Mouse (Mus musculus) kidney, adult 2 months (tissue): ENCODE results near the gene Ptgdr2. TPM values are rescaled to one million over a fixed set of nuclear protein-coding genes. Genes with fewer than 3 reads are reported as not detected.

Experiments
- DNase-seq: peaks from one replicate; pipeline ENCODE4 v3.0.0; 2021
- H3K27ac ChIP-seq: fragments of 200-500 bp; 2 replicates; pipeline ENCODE4 v1.5.1; 2012; ENCODE audit warnings: low read depth, low read length, control low read depth, inconsistent platforms; ENCODE audit not compliant: insufficient read depth
- H3K27me3 ChIP-seq: fragments of 200-500 bp; replicated peaks from 2 replicates; pipeline ENCODE4 v1.6.1; 2012; ENCODE audit warnings: mild to moderate bottlenecking, moderate library complexity, low read length, inconsistent platforms; ENCODE audit not compliant: control insufficient read depth, insufficient read depth
- H3K36me3 ChIP-seq: fragments of 200-500 bp; 2 replicates; pipeline ENCODE4 v1.6.1; 2012; ENCODE audit warnings: mild to moderate bottlenecking, moderate library complexity, low read length, inconsistent platforms; ENCODE audit not compliant: control insufficient read depth, insufficient read depth
- H3K4me1 ChIP-seq: fragments of 200-500 bp; 2 replicates; pipeline ENCODE4 v1.6.1; 2011; ENCODE audit warnings: low read length; ENCODE audit not compliant: control insufficient read depth, insufficient read depth
- H3K4me3 ChIP-seq: fragments of 200-500 bp; 2 replicates; pipeline ENCODE4 v1.5.1; 2011; ENCODE audit warnings: mild to moderate bottlenecking, low read depth, low read length, control low read depth; ENCODE audit not compliant: insufficient read depth
- CTCF ChIP-seq: fragments of 200-500 bp; conservative IDR thresholded peaks from 2 replicates; pipeline ENCODE4 v1.5.1; 2011; ENCODE audit warnings: low read depth, mild to moderate bottlenecking, control low read depth, low read length, moderate library complexity, mixed read lengths; ENCODE audit not compliant: insufficient read depth, insufficient read length
- POLR2A ChIP-seq: fragments of 200-500 bp; IDR thresholded peaks from one replicate; pipeline ENCODE4 v1.6.1; 2011; ENCODE audit warnings: low read depth, low read length, control low read depth
- WGBS: fragments of 180-500 bp; shearing (Covaris S2); methylation state at CpG from one replicate; pipeline ENCODE4 v1.1.7; 2018; 5-methylcytosine and 5-hydroxymethylcytosine counted together
- polyA plus RNA-seq: library from polyadenylated mRNA; depleted of rRNA; stranded (reverse); fragments of >200 nt; gene quantifications from 2 replicates; pipeline ENCODE4 v1.2.3, GENCODE M21; 2012

Gene Ptgdr2
- polyA plus RNA-seq, 1 experiment, result 0.05 TPM

GRCm38 (mm10) chr19:10974238-10974865, 37.4 kb downstream of the Ptgdr2 start, which contains the start of gene Ms4a10:
Ms4a10 (minus strand) TSS chr19:10974670.
- H3K27me3 ChIP-seq, result no peaks in the 10 kb centered on the region
- no peaks in the 10 kb centered on the region for H3K4me1 ChIP-seq
- H3K36me3 ChIP-seq, result no peaks in the 10 kb centered on the region
- 32% methylated on average over 4 of the region's 4 CpGs for WGBS
- TF ChIP-seq CTCF (no peak), POLR2A (no peak)
- H3K27ac ChIP-seq, result no peak within 1 kb of the TSS
- DNase-seq, result no peak
- no peak within 1 kb of the TSS for H3K4me3 ChIP-seq

- 78% methylated on average over 2 of the region's 2 CpGs for WGBS
- TF ChIP-seq CTCF, result no peak
- TF ChIP-seq POLR2A, result no peak
- H3K4me1 ChIP-seq, result no peaks in the 10 kb centered on the region
- H3K36me3 ChIP-seq, result no peaks in the 10 kb centered on the region
- H3K27me3 ChIP-seq, result no peaks in the 10 kb centered on the region
- H3K27ac ChIP-seq, result no peak overlapping the region
- H3K4me3 ChIP-seq, result no peak overlapping the region
- no peak for DNase-seq
Observed at GRCm38 (mm10) chr19:10975187-10975586, 38.2 kb downstream of the Ptgdr2 start.

DNA sequence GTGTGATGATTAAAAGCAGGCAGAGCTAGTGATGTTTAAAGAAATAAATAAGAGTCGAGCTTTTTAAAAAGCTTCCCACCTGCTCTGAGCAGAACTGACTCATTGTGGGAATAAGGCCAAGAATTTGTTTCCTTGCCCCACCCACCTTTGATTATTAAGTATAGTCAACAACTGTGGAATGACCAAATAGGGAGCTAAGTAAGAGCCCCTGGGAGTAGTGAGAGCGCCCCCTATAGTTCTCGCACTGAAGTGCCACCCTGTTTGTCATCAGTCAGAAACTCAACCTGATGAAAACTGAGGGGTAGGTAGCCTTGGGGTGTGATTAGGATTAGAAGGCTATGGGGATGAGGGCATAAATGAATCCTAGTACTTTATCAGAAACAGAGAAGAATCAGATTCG, 39.4 kb downstream of the Ptgdr2 start:
- no peak for DNase-seq
- H3K4me1 ChIP-seq, result no peaks in the 10 kb centered on the region
- no peak overlapping the region for H3K4me3 ChIP-seq
- H3K27me3 ChIP-seq, result no peaks in the 10 kb centered on the region
- WGBS, result 39% methylated on average over 4 of the region's 4 CpGs
- H3K36me3 ChIP-seq, result no peaks in the 10 kb centered on the region
- no peak overlapping the region for H3K27ac ChIP-seq
- TF ChIP-seq CTCF (peak; percentile 30), POLR2A (no peak)

DNA sequence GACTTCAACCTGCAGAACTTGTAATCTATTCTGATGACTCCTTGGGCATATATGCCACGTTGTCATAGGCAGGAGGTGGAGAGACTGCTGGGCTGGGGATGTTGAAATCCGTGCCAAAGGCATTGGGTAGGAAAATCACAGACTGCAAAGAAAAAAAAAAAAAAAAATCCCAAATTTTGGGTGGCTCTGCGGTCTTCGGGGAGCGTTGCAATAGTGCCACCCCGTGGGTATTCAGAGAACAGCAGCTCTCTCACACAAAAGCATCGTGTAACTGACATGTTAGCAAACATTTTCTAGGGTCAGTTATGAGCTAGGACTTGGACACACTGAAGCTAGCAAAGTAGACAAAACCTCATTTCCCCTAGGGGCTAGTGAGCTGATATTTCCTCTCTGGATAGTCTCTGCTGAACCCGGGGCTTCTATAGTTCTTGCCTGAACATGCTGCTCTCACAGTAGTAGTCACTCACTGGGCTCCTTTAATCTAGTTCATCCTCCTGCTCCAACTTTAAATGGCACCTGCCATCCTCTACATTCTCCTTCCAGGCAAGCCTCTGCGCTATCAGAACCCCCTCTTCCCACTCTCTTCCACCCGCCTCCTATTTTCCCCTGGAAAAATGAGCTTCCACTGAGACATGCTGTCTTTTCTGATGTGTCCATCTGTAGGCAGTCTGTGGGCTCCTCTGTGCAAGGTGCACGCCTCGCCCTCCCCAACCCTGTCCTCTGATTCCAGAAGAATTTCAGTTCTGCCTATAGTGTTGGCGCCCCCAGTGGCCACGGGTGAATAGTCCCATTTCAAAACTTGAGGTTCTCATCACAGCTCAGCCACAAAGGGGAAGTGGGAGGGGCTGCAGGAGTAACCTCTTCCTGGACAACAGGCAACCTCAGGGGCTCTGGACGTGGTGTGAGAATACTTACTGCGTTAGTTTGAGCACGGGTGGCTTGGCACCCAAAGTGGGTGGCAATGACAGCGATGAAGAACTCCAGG, 42.5 kb downstream of the Ptgdr2 start:
- 11% methylated on average over 18 of the region's 18 CpGs for WGBS
- TF ChIP-seq POLR2A (no peak), CTCF (peak; percentile 76)
- Histone ChIP-seq H3K4me3 (no peak overlapping the region), H3K4me1 (no peaks in the 10 kb centered on the region), H3K27ac (no peak overlapping the region), H3K27me3 (no peaks in the 10 kb centered on the region), H3K36me3 (no peaks in the 10 kb centered on the region)
- peak; percentile 79 for DNase-seq

GRCm38 (mm10) chr19:10980210-10980609, 43.2 kb downstream of the Ptgdr2 start:
- 83% methylated on average over 5 of the region's 5 CpGs for WGBS
- Histone ChIP-seq H3K27me3 (no peaks in the 10 kb centered on the region), H3K36me3 (no peaks in the 10 kb centered on the region), H3K27ac (no peak overlapping the region), H3K4me1 (no peaks in the 10 kb centered on the region), H3K4me3 (no peak overlapping the region)
- DNase-seq, result no peak
- TF ChIP-seq POLR2A (no peak), CTCF (no peak)

DNA sequence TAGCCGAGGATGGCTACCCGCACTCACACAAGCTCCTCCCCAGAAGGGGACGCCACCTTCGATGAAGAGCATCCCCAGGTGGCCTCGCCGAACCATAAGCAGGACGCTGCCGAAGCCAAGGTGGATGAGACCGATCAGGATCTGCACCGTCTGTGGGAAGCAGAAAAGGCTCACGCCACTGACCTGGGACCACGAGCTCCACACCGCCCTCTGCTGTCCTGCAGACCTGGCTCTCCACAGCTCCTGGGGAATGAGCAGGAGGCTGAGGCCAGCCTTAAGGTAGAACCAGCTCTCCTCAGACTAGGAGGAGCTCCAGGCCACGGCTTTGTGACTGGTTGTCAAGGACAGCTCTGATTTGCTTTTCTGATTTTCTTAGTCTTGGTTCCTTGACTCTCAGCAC, 46.2 kb downstream of the Ptgdr2 start:
- DNase-seq, result peak; percentile 43
- 21% methylated on average over 14 of the region's 14 CpGs for WGBS
- no peaks in the 10 kb centered on the region for H3K36me3 ChIP-seq
- no peaks in the 10 kb centered on the region for H3K4me1 ChIP-seq
- no peak overlapping the region for H3K27ac ChIP-seq
- no peak overlapping the region for H3K4me3 ChIP-seq
- H3K27me3 ChIP-seq, result no peaks in the 10 kb centered on the region
- TF ChIP-seq CTCF (peak; percentile 64), POLR2A (no peak)

DNA sequence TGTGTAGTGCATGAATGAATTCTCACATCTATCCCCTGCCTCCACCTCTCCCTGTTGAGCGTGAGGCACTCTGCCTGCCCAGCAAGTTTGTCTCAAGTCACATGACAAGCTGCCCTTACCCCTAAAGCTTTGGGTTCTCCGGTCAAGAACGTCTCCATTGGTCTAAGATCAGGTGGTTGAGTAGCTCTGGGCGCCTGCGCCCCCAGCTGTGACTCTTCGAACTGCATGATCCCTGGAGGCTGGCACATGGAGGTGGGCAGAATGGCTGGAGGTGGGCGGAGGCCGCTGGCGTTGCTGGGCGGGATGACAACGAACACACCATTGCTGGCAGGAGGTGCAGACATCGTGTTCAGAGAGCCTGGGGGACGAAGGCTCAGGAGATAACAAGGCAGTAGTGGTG, 47.6 kb downstream of the Ptgdr2 start:
- H3K4me3 ChIP-seq, result no peak overlapping the region
- H3K27ac ChIP-seq, result no peak overlapping the region
- 83% methylated on average over 13 of the region's 13 CpGs for WGBS

More for the DNA sequence above, 47.6 kb downstream of the Ptgdr2 start:
- no peak for DNase-seq
- Histone ChIP-seq H3K36me3 (no peaks in the 10 kb centered on the region), H3K27me3 (no peaks in the 10 kb centered on the region), H3K4me1 (peaks cover 3% of the 10 kb centered on the region; the same call in 1 of the 2 replicates)
- TF ChIP-seq POLR2A (no peak), CTCF (no peak)
